Mouse (Mus musculus) Muller cell, postnatal 12 days (primary cell): ENCODE results near the gene Il5ra.

Experiments
- DNase-seq: peaks from one replicate; pipeline ENCODE4 v3.0.0-alpha.2; 2015; ENCODE audit errors: inconsistent ontology term

Il5ra gene

GRCm38 (mm10) chr6:106738229-106738628, 10.6 kb downstream of the Il5ra start:
- no peak for DNase-seq

- DNase-seq, result no peak
These were observed 16.3 kb downstream of the Il5ra start for GRCm38 (mm10) chr6:106732563-106732962.

DNA sequence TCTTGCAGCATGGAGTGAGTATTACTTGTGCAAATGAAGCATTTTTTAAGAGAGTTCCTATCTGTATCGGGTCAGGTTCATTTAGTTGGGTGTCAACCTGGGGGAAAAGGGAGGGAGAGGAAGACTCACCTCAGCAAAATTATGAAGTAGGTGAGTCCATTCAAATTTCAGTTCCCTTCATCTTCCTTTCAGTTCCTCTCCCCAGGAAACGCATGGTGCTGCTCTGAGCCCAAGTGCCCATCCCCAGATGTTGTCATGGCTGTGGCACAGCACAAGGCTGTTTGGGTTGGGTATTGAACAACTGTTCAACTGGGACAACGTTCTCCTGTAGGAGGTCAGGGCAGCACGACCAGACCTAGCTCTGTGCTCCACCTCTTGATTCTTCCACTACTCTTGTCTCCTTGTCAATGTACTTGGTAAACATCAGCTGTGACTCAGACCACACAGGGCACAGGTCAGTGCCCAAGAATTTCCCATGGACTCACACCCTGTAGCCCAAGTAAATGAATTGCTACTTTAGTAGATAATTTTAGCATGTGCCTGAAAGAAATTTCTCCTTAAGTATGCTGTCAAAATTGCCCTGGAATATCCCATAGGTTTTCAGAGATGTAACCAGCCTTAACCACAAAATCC, 19.0 kb downstream of the Il5ra start:
- no peak for DNase-seq

DNA sequence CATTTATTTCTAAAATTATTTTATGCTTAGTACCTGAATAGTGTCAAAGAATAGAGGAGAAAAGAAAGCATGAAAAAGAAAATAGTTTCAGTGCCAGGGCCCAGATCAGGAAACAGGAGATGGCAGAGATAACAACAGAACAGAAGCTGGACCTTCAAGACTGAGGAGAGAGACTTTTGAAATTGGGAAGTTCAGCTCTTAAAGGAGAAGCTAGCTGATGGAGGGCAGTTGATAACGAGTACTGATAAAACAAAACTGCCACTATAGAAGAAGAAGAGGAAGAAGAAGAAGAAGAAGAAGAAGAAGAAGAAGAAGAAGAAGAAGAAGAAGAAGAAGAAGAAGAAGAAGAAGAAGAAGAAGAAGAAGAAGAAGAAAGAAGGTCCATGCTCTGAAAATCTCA, 21.1 kb downstream of the Il5ra start:
- no peak for DNase-seq

DNA sequence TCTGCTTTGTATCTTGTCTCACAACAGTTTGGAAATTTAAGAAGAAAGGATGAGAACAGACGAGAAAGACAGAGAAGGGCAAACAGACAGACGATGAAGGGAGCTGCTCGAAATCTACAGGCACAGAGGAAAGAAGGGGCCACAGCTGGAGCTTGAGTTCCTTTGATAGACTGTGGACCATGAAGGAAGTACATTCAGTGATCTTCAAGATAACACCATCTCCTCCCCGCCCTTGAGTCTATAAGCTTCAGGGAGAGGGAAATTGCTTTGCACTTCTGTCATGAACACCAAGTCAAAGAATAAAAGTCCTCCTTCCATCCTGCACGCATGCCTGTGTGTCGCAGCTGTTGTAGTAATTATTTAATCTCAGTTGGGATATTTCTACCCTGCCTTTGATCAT, 22.8 kb downstream of the Il5ra start:
- DNase-seq, result no peak

DNA sequence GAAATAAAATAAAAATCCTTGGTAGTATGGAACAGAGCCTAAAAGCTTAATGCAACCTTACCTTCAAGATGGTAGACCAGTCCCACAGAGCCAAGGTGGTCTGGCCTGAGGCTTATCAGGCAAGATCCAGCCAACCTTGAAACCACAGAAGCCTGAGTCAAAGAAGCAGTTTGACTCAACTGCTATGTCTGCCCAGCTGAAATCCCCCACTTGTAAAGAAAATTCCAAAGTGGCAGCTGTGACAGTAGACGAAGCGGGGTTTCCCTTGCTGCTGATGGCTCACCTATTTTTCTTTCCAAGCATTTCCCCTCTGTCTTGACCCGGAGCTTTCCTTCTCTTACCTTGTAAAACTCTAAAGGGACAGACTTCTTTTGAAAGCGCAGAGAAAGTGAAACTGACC, 23.2 kb downstream of the Il5ra start:
- no peak for DNase-seq

GRCm38 (mm10) chr6:106705506-106706035, 43.3 kb downstream of the Il5ra start:
- no peak for DNase-seq

DNA sequence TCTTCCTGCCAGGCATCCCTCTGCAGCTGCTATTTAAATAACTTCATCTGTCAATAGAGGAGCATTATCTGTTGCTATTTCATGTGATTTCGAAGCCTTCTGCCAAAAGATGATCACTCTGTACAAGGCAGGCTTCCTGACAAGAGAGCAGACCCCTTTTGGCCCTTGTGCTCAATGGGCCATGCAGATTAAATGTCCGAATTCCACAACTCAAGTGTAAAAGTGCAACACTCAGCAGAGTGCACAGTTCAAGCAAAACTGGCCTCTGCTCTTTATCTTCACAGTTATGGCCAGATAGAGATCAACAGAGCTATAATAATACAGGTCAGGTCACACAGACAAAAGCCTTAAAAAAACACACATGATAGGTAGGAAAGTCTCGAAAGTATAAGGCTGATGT, 46.9 kb downstream of the Il5ra start:
- no peak for DNase-seq

- no peak for DNase-seq
These were observed 73.3 kb downstream of the Il5ra start for GRCm38 (mm10) chr6:106675581-106675980.

GRCm38 (mm10) chr6:106663780-106664651, 84.8 kb downstream of the Il5ra start:
- peak; percentile 22 for DNase-seq
